Mouse (Mus musculus) liver, adult 2 months (tissue): Measurements from ENCODE around the gene Krt31.

ENCODE experiments used
- CTCF ChIP-seq: fragments of 200-500 bp; IDR thresholded peaks from 2 replicates; pipeline ENCODE4 v1.5.1; 2011; ENCODE audit warnings: low read depth, low read length, control low read depth
- POLR2A ChIP-seq: fragments of 200-500 bp; IDR thresholded peaks from 2 replicates; pipeline ENCODE4 v1.6.1; 2011; ENCODE audit warnings: low read length, control low read depth; ENCODE audit not compliant: insufficient read depth; ENCODE audit errors: extremely low read depth

GRCm38 (mm10) chr11:99999091-99999490, 51.3 kb downstream of the Krt31 start:
- no peak for TF ChIP-seq POLR2A
- TF ChIP-seq CTCF = no peak
